26 mouse cellular contexts compared by ENCODE assay signal in the genomic region with DNA sequence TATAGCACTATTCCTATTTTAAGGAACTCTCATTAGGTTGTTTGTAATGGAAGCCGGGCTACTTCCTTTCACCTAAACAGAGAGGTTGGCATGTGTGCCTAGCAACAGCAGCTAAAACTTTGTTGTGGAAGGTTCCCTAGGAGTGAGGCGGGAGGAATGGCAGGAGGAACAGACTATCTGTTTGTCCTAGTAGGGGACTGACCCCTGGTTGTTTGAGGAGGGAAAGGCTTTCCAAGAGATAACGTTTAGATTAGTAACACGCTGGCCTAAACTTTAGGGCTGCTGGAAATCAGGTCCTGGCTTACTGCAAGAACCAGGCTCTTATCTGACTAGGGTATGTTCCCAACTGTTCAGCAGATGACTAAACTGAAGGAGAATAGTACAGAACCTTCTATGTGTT. TPM values are rescaled to one million over a fixed set of nuclear protein-coding genes. Genes with fewer than 3 reads are reported as not detected.
DNase-seq lines count a peak whose midpoint lies in the region; ATAC-seq lines count a peak whose summit lies in the region.
"Had no signal": no experiment of that assay in that cellular context is flagged by ENCODE, and none has a peak within 500 bp of the region (broad histone marks: within the 10 kb centered on the region; RNA-seq: fewer than 3 reads in every experiment).

No protein-coding gene starts in this region.

- no peak overlapping the region for H3K9ac ChIP-seq in heart, embryonic 15.5 days
- H3K9ac ChIP-seq: embryonic facial prominence, embryonic 12.5 days; forebrain, postnatal 0 days; hindbrain, embryonic 13.5 days; limb, embryonic 15.5 days; liver, embryonic 15.5 days; neural tube, embryonic 13.5 days had no signal

- peak; percentile 69 to 70 for DNase-seq in heart, adult 18-20 months
- peak; percentile 31 to 66 for DNase-seq in heart, adult 9 months (ENCODE audit: low spot score in 2 of 2)
- DNase-seq in urinary bladder, postnatal 14 days (ENCODE audit: low spot score) = no peak
- no peak for DNase-seq in thymus, postnatal 10 days (ENCODE audit: low spot score in 2 of 2)
- no peak for DNase-seq in testis, postnatal 10 days (ENCODE audit: low spot score)
- DNase-seq: adrenal gland, postnatal 10 days; cerebellum, adult 18-20 months; cerebellum, postnatal 25 days; forebrain, postnatal 0 days; kidney, adult 2 months; kidney, postnatal 10 days; left cerebral cortex, postnatal 4 days; thymus, postnatal 25 days had no signal

- peak overlapping the region; percentile 24 for H3K27ac ChIP-seq in heart, embryonic 15.5 days
- H3K27ac ChIP-seq: embryonic facial prominence, embryonic 12.5 days; hindbrain, embryonic 13.5 days; left cerebral cortex, adult 2 months; limb, embryonic 15.5 days; liver, embryonic 15.5 days; macrophage; midbrain, embryonic 10.5 days; neural tube, embryonic 13.5 days had no signal

- no peaks in the 10 kb centered on the region for H3K9me3 ChIP-seq in heart, embryonic 15.5 days (replicated peaks)
- H3K9me3 ChIP-seq: embryonic facial prominence, embryonic 12.5 days; hindbrain, embryonic 13.5 days; limb, embryonic 15.5 days; liver, embryonic 15.5 days; midbrain, embryonic 10.5 days; neural tube, embryonic 13.5 days had no signal

- H3K4me1 ChIP-seq in heart, embryonic 15.5 days (replicated peaks) = peaks cover 24% of the 10 kb centered on the region

- ATAC-seq in heart, embryonic 15.5 days (replicated peaks; ENCODE audit: insufficient number of reproducible peaks, insufficient read depth, low FRiP score, low read depth) = no peak
- peak; percentile 25; the same call in 1 of the 2 replicates for ATAC-seq in megakaryocyte-erythroid progenitor cell, adult 5-6 weeks (replicated peaks; ENCODE audit: low FRiP score, low TSS enrichment, poor library complexity, severe bottlenecking)
- ATAC-seq: activated CD4-positive, CD25-positive, alpha-beta regulatory T cell, adult 4 months; forebrain, postnatal 0 days; midbrain, embryonic 16.5 days had no signal

- H3K4me3 ChIP-seq in heart, embryonic 15.5 days = no peak overlapping the region
- H3K4me3 ChIP-seq: embryonic facial prominence, embryonic 12.5 days; hindbrain, embryonic 13.5 days; left cerebral cortex, adult 2 months; limb, embryonic 15.5 days; liver, embryonic 15.5 days; midbrain, embryonic 10.5 days; myocyte; neural tube, embryonic 13.5 days had no signal

- no peaks in the 10 kb centered on the region for H3K36me3 ChIP-seq in heart, embryonic 15.5 days
- H3K36me3 ChIP-seq: embryonic facial prominence, embryonic 12.5 days; hindbrain, embryonic 13.5 days; limb, embryonic 15.5 days; liver, embryonic 15.5 days; midbrain, embryonic 10.5 days; neural tube, embryonic 13.5 days had no signal

- no peak overlapping the region for H3K4me2 ChIP-seq in heart, embryonic 15.5 days
- H3K4me2 ChIP-seq: embryonic facial prominence, embryonic 12.5 days; hindbrain, embryonic 13.5 days; limb, embryonic 15.5 days; liver, embryonic 15.5 days; neural tube, embryonic 13.5 days had no signal

- H3K27me3 ChIP-seq in heart, embryonic 15.5 days = no peaks in the 10 kb centered on the region
- H3K27me3 ChIP-seq: embryonic facial prominence, embryonic 12.5 days; hindbrain, embryonic 13.5 days; limb, embryonic 15.5 days had no signal

- WGBS in heart, embryonic 15.5 days = 14% methylated on average over 4 of the region's 4 CpGs

RNA-seq across cellular contexts. Expression of a gene that starts 2.2 kb away (rescaled TPM):
- 10 to 100 TPM; 39.6 to 48.4 TPM for total RNA-seq in heart, adult 18-20 months (2021)
- 5.9 and 7.4 TPM in 2 replicates for polyA plus RNA-seq in heart, embryonic 15.5 days (2015; fragmentation: Nextera tagmentation; extraction: Ambion mirVana)
- 31.5 and 34.3 TPM in 2 replicates for total RNA-seq in megakaryocyte-erythroid progenitor cell, adult 5-6 weeks (2014; fragmentation: Nextera tagmentation)
- total RNA-seq in megakaryocyte-erythroid progenitor cell, adult 5-6 weeks (2017) = 18.6 and 28.3 TPM in 2 replicates

Comparison
In these comparisons a context has a peak if more than half of its experiments do, and no peak if none do; other contexts are left out.
1. DNase-seq: peak in heart, adult 18-20 months (2 of 2) and heart, adult 9 months (2 of 2); none in urinary bladder, postnatal 14 days (single experiment), thymus, postnatal 10 days (0 of 2) and testis, postnatal 10 days (single experiment).